Mouse (Mus musculus) urinary bladder, adult 2 months (tissue): ENCODE data around the gene Gm16381. TPM values are rescaled to one million over a fixed set of nuclear protein-coding genes. Genes with fewer than 3 reads are reported as not detected.
"Not testable (repeated sequence)": the region's sequence is repeated elsewhere in the genome, so short reads cannot be mapped to it uniquely, and the experiment has no call there.

Source experiments
- DNase-seq: peaks from one replicate; pipeline ENCODE4 v3.0.0; 2022; ENCODE audit warnings: low spot score
- polyA plus RNA-seq: library from polyadenylated mRNA; depleted of rRNA; stranded (reverse); fragments of >200 nt; gene quantifications from 2 replicates; pipeline ENCODE4 v1.2.3, GENCODE M21; 2012; rRNA removed

Gm16381 gene
- not detected in 2 replicates for polyA plus RNA-seq

GRCm38 (mm10) chr12:87644520-87644919 is at the start of gene Gm16381:
Gene Gm16381 (minus strand): TSS chr12:87644620.
- not testable (repeated sequence) for DNase-seq

GRCm38 (mm10) chr12:87652916-87653703 is 8.7 kb upstream of the Gm16381 start:
- not testable (repeated sequence) for DNase-seq

- DNase-seq, result not testable (repeated sequence)
These were observed 25.9 kb downstream of the Gm16381 start, which contains the start of gene Gm4027 for GRCm38 (mm10) chr12:87618569-87618968. Gene Gm4027 (plus strand): TSS chr12:87618869.

GRCm38 (mm10) chr12:87602388-87602787 is 42.0 kb downstream of the Gm16381 start, which contains the start of gene Oog1:
Gene Oog1 (plus strand): TSS chr12:87602688.
- not testable (repeated sequence) for DNase-seq

GRCm38 (mm10) chr12:87601388-87601787 is 43.0 kb downstream of the Gm16381 start:
- not testable (repeated sequence) for DNase-seq

Other genes with a start within 250 kb of the Gm16381 start
- 64.4 and 92.3 TPM in 2 replicates for gene Slirp, start 200.7 kb downstream of the Gm16381 start, polyA plus RNA-seq
- gene Alkbh1, start 200.6 kb downstream of the Gm16381 start, polyA plus RNA-seq, result 18.1 and 23.0 TPM in 2 replicates
- 52.6 and 53.9 TPM in 2 replicates for gene Snw1, start 172.3 kb downstream of the Gm16381 start, polyA plus RNA-seq
- gene Gm5788, start 149.9 kb downstream of the Gm16381 start, polyA plus RNA-seq, result not detected in 2 replicates
- gene Gm8300, start 130.3 kb downstream of the Gm16381 start, polyA plus RNA-seq, result not detected in 2 replicates
- gene Oog1, start 41.9 kb downstream of the Gm16381 start, polyA plus RNA-seq, result not detected in 2 replicates
- not detected in 2 replicates for gene Gm4027, start 25.8 kb downstream of the Gm16381 start, polyA plus RNA-seq
- gene Gm21319, start 131.1 kb upstream of the Gm16381 start, polyA plus RNA-seq, result not detected in 2 replicates
- not detected in 2 replicates for gene Gm21936, start 150.9 kb upstream of the Gm16381 start, polyA plus RNA-seq
- gene BB287469, start 172.0 kb upstream of the Gm16381 start, polyA plus RNA-seq, result not detected in 2 replicates
- gene Gm2001, start 197.7 kb upstream of the Gm16381 start, polyA plus RNA-seq, result not detected in 2 replicates
- gene Gm2016, start 229.5 kb upstream of the Gm16381 start, polyA plus RNA-seq, result not detected in 2 replicates